Comparison of ENCODE assay signal across 10 mouse cellular contexts in the genomic region with DNA sequence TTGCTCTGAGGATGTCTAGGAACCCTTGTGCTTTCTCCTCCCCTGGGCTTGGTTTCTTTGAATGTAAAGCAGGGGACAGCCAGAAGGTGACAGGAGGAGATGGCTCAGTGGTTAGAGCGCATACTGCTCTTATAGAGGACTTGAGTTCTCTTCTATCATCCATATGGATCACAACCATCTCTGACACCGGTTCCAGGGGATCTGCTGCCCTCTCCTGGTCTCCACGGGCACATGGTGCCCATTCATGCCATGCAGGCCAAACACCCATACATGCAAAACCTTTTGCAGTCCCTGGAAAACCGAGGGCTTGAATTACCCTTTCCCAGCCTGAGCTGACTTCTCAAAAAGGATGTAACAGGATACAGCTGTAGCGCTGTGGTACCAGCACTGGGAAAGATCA. TPM values are rescaled to one million over a fixed set of nuclear protein-coding genes. Genes with fewer than 3 reads are reported as not detected.
DNase-seq lines count a peak whose midpoint lies in the region; ATAC-seq and TF ChIP-seq lines count a peak whose summit lies in the region.
"Had no signal": no experiment of that assay in that cellular context is flagged by ENCODE, and none has a peak within 500 bp of the region (broad histone marks: within the 10 kb centered on the region; RNA-seq: fewer than 3 reads in every experiment).

No protein-coding gene starts in this region.

- H3K9ac ChIP-seq in hindbrain, embryonic 14.5 days = no peak overlapping the region
- no peak overlapping the region for H3K9ac ChIP-seq in hindbrain, embryonic 12.5 days
- no peak overlapping the region for H3K9ac ChIP-seq in midbrain, postnatal 0 days (replicated peaks; ENCODE audit: low read length, poor library complexity, severe bottlenecking)
- H3K9ac ChIP-seq in midbrain, embryonic 15.5 days = no peak overlapping the region
- H3K9ac ChIP-seq: embryonic facial prominence, embryonic 13.5 days; lung, embryonic 15.5 days had no signal

- H3K4me3 ChIP-seq in hindbrain, embryonic 14.5 days (replicated peaks; ENCODE audit: low read length) = no peak overlapping the region
- no peak overlapping the region for H3K4me3 ChIP-seq in hindbrain, embryonic 12.5 days
- H3K4me3 ChIP-seq in midbrain, postnatal 0 days (ENCODE audit: low read depth, low read length) = no peak overlapping the region
- H3K4me3 ChIP-seq in midbrain, embryonic 15.5 days = no peak overlapping the region
- H3K4me3 ChIP-seq: embryonic facial prominence, embryonic 13.5 days; lung, embryonic 15.5 days had no signal

- H3K4me1 ChIP-seq in hindbrain, embryonic 14.5 days (replicated peaks; ENCODE audit: control insufficient read depth, insufficient read depth, low read length) = no peaks in the 10 kb centered on the region
- H3K4me1 ChIP-seq in hindbrain, embryonic 12.5 days = no peaks in the 10 kb centered on the region
- no peaks in the 10 kb centered on the region for H3K4me1 ChIP-seq in midbrain, postnatal 0 days (ENCODE audit: insufficient read depth, low read length)
- no peaks in the 10 kb centered on the region for H3K4me1 ChIP-seq in midbrain, embryonic 15.5 days

- 71% methylated on average over 5 of the region's 5 CpGs for whole genome bisulfite sequencing in hindbrain, embryonic 14.5 days
- WGBS in hindbrain, embryonic 12.5 days = 60% methylated on average over 5 of the region's 5 CpGs
- WGBS in midbrain, postnatal 0 days = 72% methylated on average over 5 of the region's 5 CpGs
- WGBS in midbrain, embryonic 15.5 days = 70% methylated on average over 5 of the region's 5 CpGs

- TF ChIP-seq CTCF in midbrain, postnatal 0 days (IDR thresholded peaks at IDR 0.05) = peak; percentile 71

- ATAC-seq in hindbrain, embryonic 14.5 days (ENCODE audit: low FRiP score) = no peak
- no peak for ATAC-seq in hindbrain, embryonic 12.5 days (ENCODE audit: low FRiP score)
- ATAC-seq in midbrain, postnatal 0 days (ENCODE audit: low FRiP score) = no peak
- no peak for ATAC-seq in midbrain, embryonic 15.5 days (replicated peaks)

- peak; percentile 38 for DNase-seq in hindbrain, embryonic 14.5 days (ENCODE audit: low spot score)
- peak; percentile 41 for DNase-seq in midbrain, postnatal 0 days (ENCODE audit: low spot score)
- DNase-seq in adipocyte (ENCODE audit: low spot score) = peak; percentile 64
- DNase-seq in retina, embryonic 14.5 days (ENCODE audit: low spot score) = peak; percentile 37
- no peak for DNase-seq in neural tube, embryonic 10.5 days (ENCODE audit: extremely low spot score, low spot score)
- DNase-seq: heart, adult 18-20 months had no signal

- 0 out of 2 replicates have a peak, but pooled peaks cover 7% of the 10 kb centered on the region for H3K36me3 ChIP-seq in hindbrain, embryonic 14.5 days (replicated peaks; ENCODE audit: control insufficient read depth, insufficient read depth)
- H3K36me3 ChIP-seq in hindbrain, embryonic 12.5 days = no peaks in the 10 kb centered on the region
- peaks cover 42% of the 10 kb centered on the region for H3K36me3 ChIP-seq in midbrain, postnatal 0 days (ENCODE audit: insufficient read depth, low read length)
- no peaks in the 10 kb centered on the region for H3K36me3 ChIP-seq in midbrain, embryonic 15.5 days (replicated peaks)
- H3K36me3 ChIP-seq: embryonic facial prominence, embryonic 13.5 days; lung, embryonic 15.5 days had no signal

- H3K4me2 ChIP-seq in hindbrain, embryonic 14.5 days (replicated peaks) = no peak overlapping the region
- no peak overlapping the region for H3K4me2 ChIP-seq in hindbrain, embryonic 12.5 days (replicated peaks)
- H3K4me2 ChIP-seq in midbrain, postnatal 0 days (ENCODE audit: low read depth, low read length, poor library complexity, severe bottlenecking) = no peak overlapping the region
- H3K4me2 ChIP-seq in midbrain, embryonic 15.5 days = no peak overlapping the region
- H3K4me2 ChIP-seq: embryonic facial prominence, embryonic 13.5 days; lung, embryonic 15.5 days had no signal

- H3K27me3 ChIP-seq in hindbrain, embryonic 14.5 days (ENCODE audit: control insufficient read depth, insufficient read depth, low read length) = no peaks in the 10 kb centered on the region
- H3K27me3 ChIP-seq in hindbrain, embryonic 12.5 days = no peaks in the 10 kb centered on the region
- no peaks in the 10 kb centered on the region for H3K27me3 ChIP-seq in midbrain, postnatal 0 days (ENCODE audit: insufficient read depth, low read length)
- no peaks in the 10 kb centered on the region for H3K27me3 ChIP-seq in midbrain, embryonic 15.5 days (replicated peaks)
- H3K27me3 ChIP-seq: embryonic facial prominence, embryonic 13.5 days; lung, embryonic 15.5 days had no signal

- H3K9me3 ChIP-seq in hindbrain, embryonic 14.5 days (ENCODE audit: control insufficient read depth, low read length) = no peaks in the 10 kb centered on the region
- no peaks in the 10 kb centered on the region for H3K9me3 ChIP-seq in hindbrain, embryonic 12.5 days (replicated peaks)
- H3K9me3 ChIP-seq in midbrain, postnatal 0 days (ENCODE audit: low read length) = no peaks in the 10 kb centered on the region
- H3K9me3 ChIP-seq in midbrain, embryonic 15.5 days = no peaks in the 10 kb centered on the region
- H3K9me3 ChIP-seq: embryonic facial prominence, embryonic 13.5 days; lung, embryonic 15.5 days had no signal

- H3K27ac ChIP-seq in hindbrain, embryonic 14.5 days = no peak overlapping the region
- H3K27ac ChIP-seq in hindbrain, embryonic 12.5 days = no peak overlapping the region
- H3K27ac ChIP-seq in midbrain, postnatal 0 days (ENCODE audit: low read depth, low read length) = no peak overlapping the region
- no peak overlapping the region for H3K27ac ChIP-seq in midbrain, embryonic 15.5 days
- H3K27ac ChIP-seq: embryonic facial prominence, embryonic 13.5 days; lung, embryonic 15.5 days had no signal

RNA-seq across cellular contexts. Expression of gene Gas6, which starts 27.3 kb away (rescaled TPM):
- 34.7 and 36.2 TPM in 2 replicates for polyA plus RNA-seq in hindbrain, embryonic 14.5 days (2014; fragmentation: Nextera tagmentation; extraction: Ambion mirVana)
- polyA plus RNA-seq in hindbrain, embryonic 12.5 days (2016; fragmentation: Nextera tagmentation; extraction: Ambion mirVana) = 20.8 and 22.7 TPM in 2 replicates
- total RNA-seq in midbrain, postnatal 0 days (2014; rRNA removed) = 73.6 and 91.0 TPM in 2 replicates
- polyA plus RNA-seq in midbrain, postnatal 0 days (2015; fragmentation: Nextera tagmentation; extraction: Ambion mirVana) = 63.0 and 67.8 TPM in 2 replicates
- polyA plus RNA-seq in midbrain, embryonic 15.5 days (2015; fragmentation: Nextera tagmentation; extraction: Ambion mirVana) = 36.8 and 42.7 TPM in 2 replicates

RNA-seq across cellular contexts. Expression of gene Tmem255b, which starts 32.0 kb away (rescaled TPM):
- 0.75 and 1.5 TPM in 2 replicates for polyA plus RNA-seq in hindbrain, embryonic 14.5 days (2014; fragmentation: Nextera tagmentation; extraction: Ambion mirVana)
- polyA plus RNA-seq in hindbrain, embryonic 12.5 days (2016; fragmentation: Nextera tagmentation; extraction: Ambion mirVana) = 0.52 TPM in 2 replicates
- total RNA-seq in midbrain, postnatal 0 days (2014; rRNA removed) = 1.1 and 2.2 TPM in 2 replicates
- 1.6 and 1.8 TPM in 2 replicates for polyA plus RNA-seq in midbrain, postnatal 0 days (2015; fragmentation: Nextera tagmentation; extraction: Ambion mirVana)
- polyA plus RNA-seq in midbrain, embryonic 15.5 days (2015; fragmentation: Nextera tagmentation; extraction: Ambion mirVana) = 0.37 and 0.61 TPM in 2 replicates
